In the genomic region with DNA sequence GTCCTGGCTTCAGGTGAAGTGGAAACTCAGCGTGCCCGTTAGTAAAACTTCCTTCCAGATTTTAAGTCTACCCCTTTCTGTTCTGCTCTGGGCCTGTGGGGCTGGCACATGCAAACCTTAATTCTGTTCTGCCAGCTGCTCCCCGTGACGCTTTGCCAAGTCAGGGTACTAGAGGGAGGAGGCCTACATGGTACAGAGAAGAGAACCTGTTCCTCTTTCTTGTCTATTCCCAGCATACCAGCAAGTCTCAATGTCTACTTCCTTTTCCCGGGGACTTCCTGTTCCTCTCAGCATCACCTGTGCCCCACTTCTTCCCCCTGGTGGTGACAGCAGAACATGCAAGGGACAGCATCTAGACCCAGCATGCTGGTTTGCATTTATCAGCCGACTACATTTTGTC, we compare ENCODE assay signal across 9 mouse cellular contexts.
DNase-seq lines count a peak whose midpoint lies in the region; ATAC-seq and TF ChIP-seq lines count a peak whose summit lies in the region.
"Had no signal": no experiment of that assay in that cellular context is flagged by ENCODE, and none has a peak within 500 bp of the region (broad histone marks: within the 10 kb centered on the region; RNA-seq: fewer than 3 reads in every experiment).

No protein-coding gene starts in this region.

- no peak overlapping the region for H3K27ac ChIP-seq in gastrocnemius, adult 2 months
- no peak overlapping the region for H3K27ac ChIP-seq in intestine, postnatal 0 days (ENCODE audit: low read depth, low read length)
- H3K27ac ChIP-seq in liver, adult 2 months (replicated peaks; ENCODE audit: insufficient read depth, low read depth, low read length) = no peak overlapping the region
- no peak overlapping the region for H3K27ac ChIP-seq in neural tube, embryonic 13.5 days (replicated peaks)
- H3K27ac ChIP-seq: macrophage had no signal

- H3K9me3 ChIP-seq in G1E (replicated peaks) = no peaks in the 10 kb centered on the region; the same call in 1 of the 2 replicates
- H3K9me3 ChIP-seq in intestine, postnatal 0 days (ENCODE audit: control insufficient read depth) = no peaks in the 10 kb centered on the region
- H3K9me3 ChIP-seq in neural tube, embryonic 13.5 days = no peaks in the 10 kb centered on the region

- no peaks in the 10 kb centered on the region for H3K79me2 ChIP-seq in liver, adult 2 months (ENCODE audit: control insufficient read depth, insufficient read depth, low read length)

- H3K4me1 ChIP-seq in G1E (ENCODE audit: insufficient read depth, low read depth, low read length) = no peaks in the 10 kb centered on the region
- H3K4me1 ChIP-seq in intestine, postnatal 0 days (replicated peaks; ENCODE audit: control insufficient read depth, insufficient read depth, low read length) = no peaks in the 10 kb centered on the region
- H3K4me1 ChIP-seq in liver, adult 2 months (ENCODE audit: control insufficient read depth, insufficient read depth, low read length) = no peaks in the 10 kb centered on the region
- H3K4me1 ChIP-seq in neural tube, embryonic 13.5 days (replicated peaks) = peaks cover 11% of the 10 kb centered on the region

- WGBS in intestine, postnatal 0 days = 90% methylated on average over 6 of the region's 6 CpGs
- 82% methylated on average over 6 of the region's 6 CpGs for WGBS in liver, adult 2 months
- WGBS in neural tube, embryonic 13.5 days = 72% methylated on average over 6 of the region's 6 CpGs

- no peak overlapping the region for H3K4me2 ChIP-seq in intestine, postnatal 0 days (replicated peaks; ENCODE audit: low read depth)
- H3K4me2 ChIP-seq in neural tube, embryonic 13.5 days = no peak overlapping the region

- TF ChIP-seq POLR2A in liver, adult 2 months (IDR thresholded peaks at IDR 0.05; ENCODE audit: extremely low read depth, insufficient read depth, low read length) = no peak

- peak; percentile 40 for TF ChIP-seq CTCF in gastrocnemius, adult 2 months (IDR thresholded peaks at IDR 0.05)
- 0 out of 2 replicates have a peak, but pooled peaks have one; percentile 7 for TF ChIP-seq CTCF in G1E (IDR thresholded peaks at IDR 0.05; ENCODE audit: low read depth, low read length)
- TF ChIP-seq CTCF in intestine, postnatal 0 days (IDR thresholded peaks at IDR 0.05; ENCODE audit: low read depth) = peak; percentile 74
- peak; percentile 40; the same call in 1 of the 2 replicates for TF ChIP-seq CTCF in liver, adult 2 months (IDR thresholded peaks at IDR 0.05; ENCODE audit: low read depth, low read length)

- H3K4me3 ChIP-seq in gastrocnemius, adult 2 months = no peak overlapping the region
- no peak overlapping the region for H3K4me3 ChIP-seq in G1E (ENCODE audit: low read depth, low read length)
- no peak overlapping the region for H3K4me3 ChIP-seq in intestine, postnatal 0 days (ENCODE audit: low read depth, low read length)
- no peak overlapping the region for H3K4me3 ChIP-seq in liver, adult 2 months (ENCODE audit: insufficient read depth, low read depth, low read length)
- no peak overlapping the region for H3K4me3 ChIP-seq in neural tube, embryonic 13.5 days

- intact Hi-C loops in gastrocnemius, adult 2 months (cut with DNase I) = no loop called here

- H3K9ac ChIP-seq in intestine, postnatal 0 days (ENCODE audit: low read depth, low read length) = no peak overlapping the region
- H3K9ac ChIP-seq in liver, adult 2 months (ENCODE audit: low read depth, low read length) = no peak overlapping the region
- H3K9ac ChIP-seq in neural tube, embryonic 13.5 days = no peak overlapping the region

- no peaks in the 10 kb centered on the region for H3K27me3 ChIP-seq in G1E (ENCODE audit: insufficient read depth, low read length)
- H3K27me3 ChIP-seq in intestine, postnatal 0 days (replicated peaks; ENCODE audit: control insufficient read depth, insufficient read depth, low read length) = no peaks in the 10 kb centered on the region
- H3K27me3 ChIP-seq in liver, adult 2 months (ENCODE audit: control insufficient read depth, insufficient read depth, low read length) = no peaks in the 10 kb centered on the region
- no peaks in the 10 kb centered on the region for H3K27me3 ChIP-seq in neural tube, embryonic 13.5 days

- H3K36me3 ChIP-seq in G1E (replicated peaks) = no peaks in the 10 kb centered on the region
- no peaks in the 10 kb centered on the region for H3K36me3 ChIP-seq in intestine, postnatal 0 days (ENCODE audit: control insufficient read depth, insufficient read depth)
- H3K36me3 ChIP-seq in liver, adult 2 months (ENCODE audit: control insufficient read depth, insufficient read depth, low read length) = no peaks in the 10 kb centered on the region
- H3K36me3 ChIP-seq in neural tube, embryonic 13.5 days = no peaks in the 10 kb centered on the region

- ATAC-seq in G1E (ENCODE audit: extremely low read depth, insufficient number of reproducible peaks, low FRiP score, poor library complexity, severe bottlenecking) = peak; percentile 63
- ATAC-seq in common myeloid progenitor, adult 5-6 weeks (replicated peaks; ENCODE audit: low read depth, poor library complexity, severe bottlenecking) = peak; percentile 99
- ATAC-seq in intestine, postnatal 0 days = peak; percentile 63
- peak; percentile 40; the same call in 1 of the 2 replicates for ATAC-seq in neural tube, embryonic 13.5 days (ENCODE audit: low read depth)
- ATAC-seq in inflammation-experienced regulatory T-cells, adult 6 months = no peak

- DNase-seq in gastrocnemius, adult 2 months = peak; percentile 22
- no peak for DNase-seq in gastrocnemius, adult 8-10 months (ENCODE audit: low spot score in 2 of 2)
- peak; percentile 2 for DNase-seq in G1E (ENCODE audit: low spot score)
- DNase-seq in liver, adult 2 months (ENCODE audit: extremely low read depth, low read depth, low spot score) = peak; percentile 25

Comparison
In these comparisons a context has a peak if more than half of its experiments do, and no peak if none do; other contexts are left out.
1. DNase-seq: peak in gastrocnemius, adult 2 months (single experiment), G1E (single experiment) and liver, adult 2 months (single experiment); none in gastrocnemius, adult 8-10 months (0 of 2).
2. CTCF ChIP-seq: peak in every context shown above with its lines; median percentile 74 in intestine, postnatal 0 days; 40 in gastrocnemius, adult 2 months; 40 in liver, adult 2 months; 7 in G1E.